Mouse (Mus musculus) urinary bladder, postnatal 36 days (tissue): ENCODE data around the gene Ppp1r32.

Experiments
- DNase-seq, 2 experiments: peaks; one replicate each; pipeline ENCODE4 v3.0.0; 2022; ENCODE audit warnings: low spot score in 2 of 2, mixed read lengths in 1 of 2

The Ppp1r32 gene

GRCm38 (mm10) chr19:10425484-10426270, 57.1 kb downstream of the Ppp1r32 start:
- no peak for DNase-seq

GRCm38 (mm10) chr19:10424751-10425150, 58.0 kb downstream of the Ppp1r32 start:
- DNase-seq = no peak
